Mouse (Mus musculus) forebrain, embryonic 13.5 days (tissue): Measurements from ENCODE around the gene Ephb2. TPM values are rescaled to one million over a fixed set of nuclear protein-coding genes. Genes with fewer than 3 reads are reported as not detected.

ENCODE experiments used
- ATAC-seq: fragments of 200-750 bp; cut with Nextera tagmentation; 2 replicates; pipeline ENCODE4 v1.8.0; 2017
- H3K27ac ChIP-seq: fragments of 300-500 bp; sonication (generic); 2 replicates; pipeline ENCODE4 v1.5.1; 2015; ENCODE audit warnings: inconsistent platforms, mild to moderate bottlenecking, moderate library complexity
- H3K27me3 ChIP-seq: fragments of 300-500 bp; sonication (generic); 2 replicates; pipeline ENCODE4 v1.6.1; 2015; ENCODE audit warnings: mild to moderate bottlenecking, inconsistent platforms
- H3K36me3 ChIP-seq: fragments of 300-500 bp; sonication (generic); 2 replicates; pipeline ENCODE4 v1.6.1; 2015; ENCODE audit warnings: mild to moderate bottlenecking, inconsistent platforms; ENCODE audit not compliant: poor library complexity, severe bottlenecking
- H3K4me1 ChIP-seq: fragments of 300-500 bp; sonication (generic); 2 replicates; pipeline ENCODE4 v1.6.1; 2015; ENCODE audit warnings: inconsistent platforms
- H3K4me2 ChIP-seq: fragments of 300-500 bp; sonication (generic); 2 replicates; pipeline ENCODE4 v1.6.1; 2015; ENCODE audit warnings: inconsistent platforms, mild to moderate bottlenecking, moderate library complexity
- H3K4me3 ChIP-seq: fragments of 300-500 bp; sonication (generic); 2 replicates; pipeline ENCODE4 v1.5.1; 2015; ENCODE audit warnings: mild to moderate bottlenecking, inconsistent platforms
- H3K9ac ChIP-seq: fragments of 300-500 bp; sonication (generic); 2 replicates; pipeline ENCODE4 v1.6.1; 2015; ENCODE audit warnings: mild to moderate bottlenecking, inconsistent platforms
- H3K9me3 ChIP-seq: fragments of 300-500 bp; sonication (generic); replicated peaks from 2 replicates; pipeline ENCODE4 v1.6.1; 2016; ENCODE audit warnings: inconsistent platforms
- WGBS: fragments of 180-500 bp; shearing (Covaris S2); methylation state at CpG from one replicate; pipeline ENCODE4 v1.1.7; 2015; 5-methylcytosine and 5-hydroxymethylcytosine counted together
- polyA plus RNA-seq: library from polyadenylated mRNA; unstranded; fragments of >200 nt; fragmentation: Nextera tagmentation; extraction: Ambion mirVana; gene quantifications from 2 replicates; pipeline ENCODE4 v1.2.1, GENCODE M21; 2015

Gene Ephb2
- polyA plus RNA-seq, 1 experiment from 2014 or later: 10.7 TPM

DNA sequence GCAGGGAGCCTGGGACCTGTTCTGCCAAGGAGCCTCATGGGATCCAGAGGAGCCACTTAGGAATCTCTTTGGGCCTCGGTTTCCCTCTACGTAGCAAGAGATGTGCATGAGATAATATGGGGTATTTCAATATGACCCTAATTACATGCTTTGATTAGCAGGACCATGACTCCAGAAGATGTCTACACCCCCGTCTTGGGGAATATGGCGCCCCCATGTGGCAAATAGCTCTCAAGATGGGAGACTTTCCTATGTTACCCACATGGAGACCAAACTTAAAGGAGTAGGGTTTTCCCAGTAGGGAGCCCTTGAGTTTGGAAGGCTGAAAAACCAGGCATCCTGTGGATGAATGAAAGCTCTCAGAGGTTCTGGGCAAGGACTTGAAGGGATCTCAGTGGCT is 147.7 kb downstream of the Ephb2 start:
- Histone ChIP-seq H3K4me1 (peaks cover 9% of the 10 kb centered on the region; the same call in 1 of the 2 replicates), H3K9ac (no peak overlapping the region), H3K4me2 (no peak overlapping the region), H3K4me3 (no peak overlapping the region), H3K27me3 (no peaks in the 10 kb centered on the region), H3K36me3 (peaks cover 80% of the 10 kb centered on the region), H3K27ac (no peak overlapping the region), H3K9me3 (no peaks in the 10 kb centered on the region)
- WGBS: 68% methylated on average over 4 of the region's 4 CpGs
- no peak for ATAC-seq

DNA sequence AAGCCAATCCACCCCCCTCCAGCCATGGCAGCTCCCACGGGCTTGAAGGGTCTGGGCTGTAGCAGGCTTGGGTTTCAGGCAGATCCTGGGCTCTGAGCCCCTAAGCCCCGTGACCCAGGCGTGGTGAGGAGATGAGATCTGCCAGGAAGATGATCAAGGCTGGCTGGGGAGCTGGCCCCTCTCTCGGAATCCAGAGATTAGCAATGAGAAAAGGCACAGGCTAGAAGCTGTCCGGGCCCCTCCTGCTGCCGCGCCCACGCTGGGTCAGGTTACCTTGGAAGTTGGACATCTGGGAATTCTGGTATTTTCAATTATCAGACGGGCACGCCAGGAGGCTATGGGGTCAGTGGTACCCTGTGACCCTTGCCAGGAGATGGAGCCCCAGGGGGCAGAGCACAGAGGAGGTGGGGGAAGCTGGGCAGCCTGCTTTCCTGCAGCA is 150.3 kb downstream of the Ephb2 start:
- Histone ChIP-seq H3K9ac (no peak overlapping the region), H3K27ac (no peak overlapping the region), H3K4me1 (peaks cover 24% of the 10 kb centered on the region; the same call in 1 of the 2 replicates), H3K36me3 (peaks cover 67% of the 10 kb centered on the region), H3K9me3 (no peaks in the 10 kb centered on the region), H3K4me3 (no peak overlapping the region), H3K4me2 (no peak overlapping the region), H3K27me3 (no peaks in the 10 kb centered on the region)
- 57% methylated on average over 10 of the region's 10 CpGs for WGBS
- no peak for ATAC-seq

DNA sequence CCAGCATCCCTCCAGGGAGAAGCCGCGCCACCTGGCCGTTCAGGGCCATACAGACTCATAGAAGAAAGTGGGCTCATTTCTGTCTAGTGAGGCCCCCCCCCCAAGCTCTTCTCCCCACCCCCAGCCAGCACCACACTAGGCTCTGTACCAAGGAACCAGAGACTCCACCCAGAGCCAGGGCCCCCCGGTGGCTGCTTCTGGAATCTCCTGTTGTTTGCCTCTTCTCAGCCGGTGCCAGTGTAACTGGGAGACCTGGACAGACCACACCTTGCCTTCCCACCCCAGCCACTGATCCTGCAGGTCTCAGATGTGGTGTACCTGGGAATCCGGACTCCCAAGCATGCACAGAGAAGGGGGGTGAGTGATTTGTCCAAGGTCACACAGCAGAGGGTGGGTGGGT is 151.3 kb downstream of the Ephb2 start:
- Histone ChIP-seq H3K27ac (no peak overlapping the region), H3K27me3 (no peaks in the 10 kb centered on the region), H3K9ac (no peak overlapping the region), H3K4me1 (peaks cover 24% of the 10 kb centered on the region; the same call in 1 of the 2 replicates), H3K4me2 (no peak overlapping the region), H3K4me3 (no peak overlapping the region), H3K9me3 (no peaks in the 10 kb centered on the region), H3K36me3 (peaks cover 65% of the 10 kb centered on the region)
- WGBS: 60% methylated on average over 4 of the region's 6 CpGs
- no peak for ATAC-seq

DNA sequence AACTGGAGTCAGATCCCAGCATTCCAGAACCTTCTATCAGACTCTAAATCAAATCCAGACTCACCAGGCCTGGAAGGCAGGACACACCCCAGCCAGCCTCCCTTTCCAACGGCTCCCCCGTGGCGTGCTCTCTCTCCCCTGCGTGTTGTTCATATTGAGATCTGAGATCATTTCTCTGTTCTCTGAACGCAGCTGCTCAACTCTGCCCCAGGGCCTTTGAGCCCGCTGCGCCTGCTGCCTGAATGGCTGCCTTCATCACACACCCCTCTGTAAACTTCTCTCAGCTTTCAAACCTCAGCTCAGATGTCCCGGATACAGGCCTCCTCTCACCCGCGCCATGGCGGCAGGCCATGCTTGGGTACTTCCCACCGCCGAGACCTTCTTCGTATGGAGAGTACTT is 155.1 kb downstream of the Ephb2 start:
- ATAC-seq: no peak
- Histone ChIP-seq H3K27ac (peak overlapping the region; percentile 44; the same call in 1 of the 2 replicates), H3K4me2 (no peak overlapping the region), H3K36me3 (peaks cover 43% of the 10 kb centered on the region), H3K9me3 (no peaks in the 10 kb centered on the region), H3K4me3 (no peak overlapping the region), H3K9ac (no peak overlapping the region), H3K27me3 (no peaks in the 10 kb centered on the region), H3K4me1 (peaks cover 23% of the 10 kb centered on the region; the same call in 1 of the 2 replicates)
- WGBS: 75% methylated on average over 14 of the region's 14 CpGs

DNA sequence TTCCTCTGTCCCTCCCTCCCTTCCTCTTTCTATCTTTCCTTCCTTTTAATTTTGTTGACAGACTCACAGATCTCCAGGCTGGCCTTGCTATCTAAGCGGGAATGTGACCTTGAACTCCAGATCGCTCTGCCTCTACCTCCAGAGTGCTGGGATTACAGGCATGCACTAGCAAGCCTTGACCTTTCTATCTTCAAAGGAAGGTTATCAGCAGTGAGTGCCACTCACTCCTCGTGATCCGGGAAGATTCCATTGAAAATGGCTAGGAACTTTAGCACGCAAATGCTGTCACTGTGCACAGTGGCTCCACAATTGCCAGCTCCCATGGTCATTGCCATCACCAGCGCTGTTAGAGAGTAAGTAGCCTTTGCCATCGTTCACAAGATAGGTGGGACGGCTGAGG is 156.6 kb downstream of the Ephb2 start:
- Histone ChIP-seq H3K27me3 (no peaks in the 10 kb centered on the region), H3K4me3 (no peak overlapping the region), H3K4me1 (peaks cover 20% of the 10 kb centered on the region; the same call in 1 of the 2 replicates), H3K36me3 (peaks cover 47% of the 10 kb centered on the region), H3K4me2 (no peak overlapping the region), H3K9me3 (no peaks in the 10 kb centered on the region), H3K27ac (peak overlapping the region; percentile 31; the same call in 1 of the 2 replicates), H3K9ac (no peak overlapping the region)
- WGBS: 87% methylated on average over 8 of the region's 8 CpGs
- ATAC-seq: no peak

DNA sequence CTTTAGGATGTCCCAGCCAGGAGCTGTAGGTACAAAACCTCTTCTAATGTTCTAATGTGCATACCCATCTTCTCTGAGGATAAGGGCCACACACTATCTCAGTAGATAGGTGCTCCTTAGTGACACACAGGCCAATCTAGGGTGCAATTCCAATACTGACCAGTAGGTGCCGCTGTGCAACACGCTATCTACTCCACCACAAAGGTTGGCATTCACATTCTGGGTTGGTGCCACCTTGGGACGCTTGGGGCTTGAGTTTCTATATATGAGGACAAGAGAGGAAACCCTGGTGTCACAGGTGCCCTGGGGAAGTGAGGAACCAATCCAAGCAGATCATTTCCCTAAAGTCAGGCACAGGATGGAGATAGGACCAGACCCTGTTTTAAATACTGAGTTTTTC is 157.3 kb downstream of the Ephb2 start:
- H3K9ac ChIP-seq: no peak overlapping the region
- ATAC-seq: peak; percentile 82
- H3K36me3 ChIP-seq: peaks cover 47% of the 10 kb centered on the region
- 0% methylated on average over 3 of the region's 3 CpGs for WGBS
- H3K27me3 ChIP-seq: no peaks in the 10 kb centered on the region
- H3K4me2 ChIP-seq: no peak overlapping the region
- H3K9me3 ChIP-seq: no peaks in the 10 kb centered on the region
- peaks cover 20% of the 10 kb centered on the region; the same call in 1 of the 2 replicates for H3K4me1 ChIP-seq
- 0 out of 2 replicates have a peak overlapping the region, but pooled peaks have one; percentile 16 for H3K27ac ChIP-seq
- no peak overlapping the region for H3K4me3 ChIP-seq

DNA sequence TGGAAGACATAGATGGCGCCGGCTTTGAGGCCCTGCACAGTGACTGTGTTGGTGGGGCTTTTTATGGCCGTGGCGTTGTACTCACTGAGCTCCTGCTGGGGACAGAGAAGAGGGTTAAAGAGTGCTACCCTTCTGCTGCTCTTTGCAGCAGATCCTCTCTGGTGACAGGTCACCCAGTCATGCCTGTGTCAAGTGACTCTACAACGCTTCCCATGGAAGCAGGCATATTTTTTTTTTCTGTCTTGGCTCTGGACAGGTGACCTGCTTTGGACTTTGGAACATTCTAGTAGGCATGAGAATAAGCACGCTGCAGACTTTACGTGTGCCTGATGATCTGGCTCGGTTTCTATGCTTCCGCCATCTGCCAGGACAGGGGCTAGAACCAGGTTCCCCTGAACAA is 160.3 kb downstream of the Ephb2 start:
- Histone ChIP-seq H3K4me2 (no peak overlapping the region), H3K4me3 (no peak overlapping the region), H3K9ac (no peak overlapping the region), H3K27me3 (no peaks in the 10 kb centered on the region), H3K27ac (no peak overlapping the region), H3K36me3 (peaks cover 57% of the 10 kb centered on the region), H3K4me1 (0 out of 2 replicates have a peak, but pooled peaks cover 3% of the 10 kb centered on the region), H3K9me3 (no peaks in the 10 kb centered on the region)
- WGBS: 91% methylated on average over 9 of the region's 9 CpGs
- no peak for ATAC-seq

DNA sequence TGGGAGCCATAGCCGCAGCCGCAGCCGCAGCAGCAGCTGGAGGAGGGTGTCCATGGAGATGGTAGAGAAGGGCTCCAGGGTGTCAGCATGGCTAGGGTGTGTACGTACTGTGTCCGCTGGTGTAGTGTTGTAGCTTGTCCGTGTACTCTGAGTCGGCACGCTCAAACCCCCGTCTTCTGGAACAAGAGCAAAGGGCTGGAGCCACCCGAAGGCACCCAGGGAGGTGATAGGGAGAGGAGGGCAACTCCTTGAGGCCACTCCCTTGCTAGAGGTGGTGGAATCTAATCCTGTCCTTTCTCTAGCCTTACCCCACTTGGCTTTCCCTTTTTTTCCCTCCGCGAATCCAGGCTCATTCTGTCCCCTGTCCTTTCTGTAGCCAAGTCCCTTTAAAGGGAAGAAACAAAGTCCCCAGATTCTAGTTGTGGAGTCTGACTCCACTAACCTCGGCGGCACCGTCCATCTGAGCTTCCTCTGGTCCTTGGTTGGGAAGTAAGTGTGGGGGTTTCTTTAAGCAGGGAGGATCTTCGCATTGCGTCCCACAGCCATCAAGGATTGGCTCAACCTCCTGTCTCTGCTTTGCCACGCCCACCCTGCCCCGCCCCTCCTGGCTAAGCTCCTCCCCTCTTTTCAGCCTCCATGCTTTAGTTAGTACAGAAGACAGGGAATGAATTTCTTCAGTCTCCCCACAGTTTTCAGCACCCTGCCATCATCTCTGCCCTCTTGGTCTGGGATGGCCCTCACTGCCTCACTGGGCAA is 163.3 kb downstream of the Ephb2 start:
- WGBS: 93% methylated on average over 19 of the region's 19 CpGs
- Histone ChIP-seq H3K36me3 (peaks cover 68% of the 10 kb centered on the region), H3K27me3 (no peaks in the 10 kb centered on the region), H3K4me2 (no peak overlapping the region), H3K9ac (no peak overlapping the region), H3K4me1 (no peaks in the 10 kb centered on the region), H3K27ac (no peak overlapping the region), H3K4me3 (no peak overlapping the region), H3K9me3 (no peaks in the 10 kb centered on the region)
- ATAC-seq: no peak

DNA sequence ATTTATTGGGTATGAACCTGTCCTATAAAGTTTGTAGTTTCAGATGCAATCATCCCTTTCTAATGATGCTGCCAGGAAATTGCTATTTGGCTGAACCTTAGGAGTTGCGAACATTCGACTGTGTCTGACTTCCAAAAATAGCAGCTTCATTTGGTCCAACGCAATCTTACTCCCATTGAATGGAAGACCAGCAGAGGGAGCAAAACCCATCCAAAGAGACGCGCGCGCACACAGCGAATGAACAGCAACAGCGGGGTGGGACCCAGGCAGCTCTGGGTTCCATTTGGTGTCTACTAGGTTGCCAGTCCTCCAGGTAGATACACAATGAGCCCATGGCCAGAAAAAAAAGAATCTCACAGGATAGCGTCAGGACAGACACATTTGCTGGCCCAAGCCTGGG is 168.0 kb downstream of the Ephb2 start:
- H3K27ac ChIP-seq: no peak overlapping the region
- no peaks in the 10 kb centered on the region for H3K4me1 ChIP-seq
- H3K4me2 ChIP-seq: no peak overlapping the region
- H3K4me3 ChIP-seq: no peak overlapping the region
- H3K36me3 ChIP-seq: peaks cover 70% of the 10 kb centered on the region
- 76% methylated on average over 10 of the region's 10 CpGs for WGBS
- no peak for ATAC-seq
- H3K9ac ChIP-seq: no peak overlapping the region
- H3K27me3 ChIP-seq: no peaks in the 10 kb centered on the region
- no peaks in the 10 kb centered on the region for H3K9me3 ChIP-seq

DNA sequence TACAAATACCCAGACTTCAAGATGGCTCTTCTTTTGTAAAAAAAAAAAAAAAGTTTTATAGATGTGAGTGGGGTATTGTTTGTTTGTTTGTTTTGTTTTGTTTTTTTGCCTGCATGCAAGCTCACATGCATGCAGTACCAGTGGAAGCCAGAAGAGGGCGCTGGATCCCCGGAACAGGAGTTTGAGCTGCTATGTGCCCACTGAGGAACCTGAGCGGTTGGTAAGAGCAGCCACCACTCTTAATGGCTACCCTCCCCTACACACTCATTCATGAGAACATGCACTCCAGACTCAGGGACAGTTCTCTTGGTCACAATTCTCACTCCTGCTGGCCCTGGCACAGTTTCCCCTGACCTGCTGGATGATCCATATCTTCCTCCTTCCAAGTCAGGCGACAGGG is 169.8 kb downstream of the Ephb2 start:
- no peaks in the 10 kb centered on the region for H3K9me3 ChIP-seq
- no peak overlapping the region for H3K27ac ChIP-seq
- no peak overlapping the region for H3K4me2 ChIP-seq
- peaks cover 64% of the 10 kb centered on the region for H3K36me3 ChIP-seq
- no peak for ATAC-seq
- H3K4me3 ChIP-seq: no peak overlapping the region
- H3K27me3 ChIP-seq: no peaks in the 10 kb centered on the region
- no peaks in the 10 kb centered on the region for H3K4me1 ChIP-seq
- H3K9ac ChIP-seq: no peak overlapping the region
- WGBS: 73% methylated on average over 4 of the region's 4 CpGs

DNA sequence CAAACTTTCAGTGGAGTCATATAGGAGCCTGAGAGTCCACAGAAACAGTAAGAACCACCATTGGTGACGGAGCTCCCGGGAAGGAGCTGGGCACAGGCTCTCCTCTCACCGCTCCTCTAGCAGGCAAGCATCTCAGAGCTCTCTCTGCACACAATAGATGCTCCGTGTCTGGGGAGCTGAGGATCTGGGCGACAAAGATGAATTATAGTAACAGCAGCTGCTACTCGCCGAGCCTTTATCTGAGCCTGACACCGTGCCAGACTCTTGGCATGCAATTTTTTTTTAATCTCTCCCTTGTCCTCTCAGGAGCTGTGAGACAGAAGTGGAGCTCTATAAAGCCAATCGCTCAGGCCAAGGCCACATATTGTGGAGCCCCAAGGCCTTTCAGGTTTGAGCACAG is 170.7 kb downstream of the Ephb2 start:
- no peaks in the 10 kb centered on the region for H3K27me3 ChIP-seq
- no peak overlapping the region for H3K4me2 ChIP-seq
- ATAC-seq: peak; percentile 50; the same call in 1 of the 2 replicates
- peaks cover 66% of the 10 kb centered on the region for H3K36me3 ChIP-seq
- H3K9ac ChIP-seq: no peak overlapping the region
- WGBS: 64% methylated on average over 9 of the region's 9 CpGs
- no peaks in the 10 kb centered on the region for H3K4me1 ChIP-seq
- no peaks in the 10 kb centered on the region for H3K9me3 ChIP-seq
- peak overlapping the region; percentile 31 for H3K27ac ChIP-seq
- H3K4me3 ChIP-seq: no peak overlapping the region

DNA sequence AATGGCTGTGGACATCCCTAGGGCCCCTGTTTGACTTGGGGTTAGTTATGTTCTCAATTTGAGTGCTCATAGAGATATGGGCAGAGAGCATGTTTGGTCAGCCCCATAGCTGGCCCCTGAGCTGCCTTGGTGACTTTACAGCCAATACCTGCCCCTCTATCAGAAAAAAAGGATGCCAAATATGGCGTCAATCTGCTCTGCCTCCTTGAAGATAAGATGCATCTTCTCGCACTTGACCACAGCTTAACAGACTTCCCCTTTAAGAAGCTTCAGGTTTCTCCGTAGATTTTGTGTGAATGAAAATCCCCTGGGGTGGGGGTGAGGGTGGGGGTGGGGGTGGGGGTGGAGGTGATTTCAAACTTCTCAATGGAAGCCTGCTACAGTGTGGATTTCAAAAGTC is 177.9 kb downstream of the Ephb2 start:
- H3K9me3 ChIP-seq: no peaks in the 10 kb centered on the region
- peaks cover 4% of the 10 kb centered on the region for H3K4me1 ChIP-seq
- 83% methylated on average over 3 of the region's 3 CpGs for WGBS
- H3K9ac ChIP-seq: no peak overlapping the region
- no peak for ATAC-seq
- H3K36me3 ChIP-seq: peaks cover 89% of the 10 kb centered on the region
- no peak overlapping the region for H3K4me2 ChIP-seq
- H3K27ac ChIP-seq: no peak overlapping the region
- no peak overlapping the region for H3K4me3 ChIP-seq
- no peaks in the 10 kb centered on the region for H3K27me3 ChIP-seq
